Mouse (Mus musculus) lung, postnatal 0 days (tissue): ENCODE results near the gene Zdhhc14. TPM values are rescaled to one million over a fixed set of nuclear protein-coding genes. Genes with fewer than 3 reads are reported as not detected.

Source experiments
- ATAC-seq: fragments of 200-750 bp; cut with Nextera tagmentation; 2 replicates; pipeline ENCODE4 v1.8.0; 2017; ENCODE audit warnings: moderate library complexity
- DNase-seq: peaks from one replicate; pipeline ENCODE4 v3.0.0-alpha.2; 2016; ENCODE audit warnings: low spot score
- H3K27ac ChIP-seq: fragments of 300-500 bp; sonication (generic); 2 replicates; pipeline ENCODE4 v1.5.1; 2014; ENCODE audit warnings: antibody characterized with exemption, mild to moderate bottlenecking, low read length, mixed read lengths
- H3K27me3 ChIP-seq: fragments of 300-500 bp; sonication (generic); replicated peaks from 2 replicates; pipeline ENCODE4 v1.6.1; 2014; ENCODE audit warnings: low read length, mixed read lengths; ENCODE audit not compliant: insufficient read depth
- H3K36me3 ChIP-seq: fragments of 300-500 bp; sonication (generic); 2 replicates; pipeline ENCODE4 v1.6.1; 2014; ENCODE audit warnings: low read length, mixed read lengths; ENCODE audit not compliant: insufficient read depth
- H3K4me1 ChIP-seq: fragments of 300-500 bp; sonication (generic); 2 replicates; pipeline ENCODE4 v1.6.1; 2014; ENCODE audit warnings: antibody characterized with exemption, low read depth, low read length, mixed read lengths; ENCODE audit not compliant: insufficient read depth
- H3K4me2 ChIP-seq: fragments of 300-500 bp; sonication (generic); replicated peaks from 2 replicates; pipeline ENCODE4 v1.6.1; 2014; ENCODE audit warnings: low read depth, mild to moderate bottlenecking, low read length, moderate library complexity, mixed read lengths
- H3K4me3 ChIP-seq: fragments of 300-500 bp; sonication (generic); 2 replicates; pipeline ENCODE4 v1.5.1; 2014; ENCODE audit warnings: low read depth, low read length
- H3K9ac ChIP-seq: fragments of 300-500 bp; sonication (generic); replicated peaks from 2 replicates; pipeline ENCODE4 v1.6.1; 2014; ENCODE audit warnings: low read depth, mild to moderate bottlenecking
- H3K9me3 ChIP-seq: fragments of 300-500 bp; sonication (generic); 2 replicates; pipeline ENCODE4 v1.6.1; 2016; ENCODE audit warnings: low read length, mixed read lengths
- CTCF ChIP-seq: IDR thresholded peaks from 2 replicates; pipeline ENCODE4 v1.5.1; 2016; ENCODE audit warnings: antibody characterized with exemption, mild to moderate bottlenecking
- EP300 ChIP-seq: IDR thresholded peaks from 2 replicates; pipeline ENCODE4 v1.6.1; 2016; ENCODE audit warnings: antibody characterized with exemption, mild to moderate bottlenecking, control low read depth
- WGBS: fragments of 180-500 bp; shearing (Covaris S2); extraction: QIAGEN DNeasy Blood & Tissue Kit; methylation state at CpG from one replicate; pipeline ENCODE4 v1.1.7; 2014; 5-methylcytosine and 5-hydroxymethylcytosine counted together
- polyA plus RNA-seq: library from polyadenylated mRNA; unstranded; fragments of >200 nt; fragmentation: Nextera tagmentation; extraction: Ambion mirVana; gene quantifications from 2 replicates; pipeline ENCODE4 v1.2.1, GENCODE M21; 2015

Gene Zdhhc14
- polyA plus RNA-seq, 1 experiment from 2014 or later, result 4.2 TPM

GRCm38 (mm10) chr17:5747539-5748500 is 255.5 kb downstream of the Zdhhc14 start:
- TF ChIP-seq CTCF, result no peak
- ATAC-seq, result peak; percentile 37; the same call in 1 of the 2 replicates
- 57% methylated on average over 16 of the region's 16 CpGs for WGBS

GRCm38 (mm10) chr17:5748501-5748894 is 256.1 kb downstream of the Zdhhc14 start:
- Histone ChIP-seq H3K27ac (no peak overlapping the region), H3K27me3 (no peaks in the 10 kb centered on the region), H3K4me3 (no peak overlapping the region), H3K9ac (no peak overlapping the region), H3K9me3 (no peaks in the 10 kb centered on the region), H3K36me3 (no peaks in the 10 kb centered on the region), H3K4me2 (no peak overlapping the region), H3K4me1 (no peaks in the 10 kb centered on the region)
- TF ChIP-seq EP300, result no peak
- TF ChIP-seq CTCF, result peak; percentile 67
- no peak for ATAC-seq
- peak; percentile 74 for DNase-seq
- 3% methylated on average over 3 of the region's 4 CpGs for WGBS

More at GRCm38 (mm10) chr17:5747539-5748500, 255.5 kb downstream of the Zdhhc14 start:
- Histone ChIP-seq H3K4me1 (no peaks in the 10 kb centered on the region), H3K9me3 (no peaks in the 10 kb centered on the region), H3K9ac (no peak overlapping the region), H3K36me3 (no peaks in the 10 kb centered on the region), H3K27me3 (no peaks in the 10 kb centered on the region), H3K4me2 (no peak overlapping the region), H3K4me3 (no peak overlapping the region), H3K27ac (no peak overlapping the region)
- DNase-seq, result peak; percentile 11

GRCm38 (mm10) chr17:5750278-5750677 is 257.9 kb downstream of the Zdhhc14 start:
- H3K27ac ChIP-seq, result no peak overlapping the region
- H3K9ac ChIP-seq, result no peak overlapping the region
- DNase-seq, result no peak
- H3K4me1 ChIP-seq, result no peaks in the 10 kb centered on the region
- 59% methylated on average over 4 of the region's 4 CpGs for WGBS
- ATAC-seq, result no peak
- no peaks in the 10 kb centered on the region for H3K27me3 ChIP-seq
- H3K36me3 ChIP-seq, result no peaks in the 10 kb centered on the region
- no peak for TF ChIP-seq CTCF
- no peak for TF ChIP-seq EP300
- H3K4me3 ChIP-seq, result no peak overlapping the region
- H3K4me2 ChIP-seq, result no peak overlapping the region
- no peaks in the 10 kb centered on the region for H3K9me3 ChIP-seq

GRCm38 (mm10) chr17:5751066-5751465 is 258.7 kb downstream of the Zdhhc14 start:
- Histone ChIP-seq H3K4me3 (no peak overlapping the region), H3K4me1 (no peaks in the 10 kb centered on the region), H3K9me3 (no peaks in the 10 kb centered on the region), H3K36me3 (no peaks in the 10 kb centered on the region), H3K9ac (no peak overlapping the region), H3K27me3 (no peaks in the 10 kb centered on the region), H3K4me2 (no peak overlapping the region), H3K27ac (no peak overlapping the region)
- DNase-seq (no peak), ATAC-seq (no peak)
- TF ChIP-seq CTCF (no peak), EP300 (no peak)
- WGBS, result 68% methylated on average over 3 of the region's 3 CpGs

GRCm38 (mm10) chr17:5752322-5752715 is 260.0 kb downstream of the Zdhhc14 start:
- DNase-seq, result no peak
- Histone ChIP-seq H3K4me1 (no peaks in the 10 kb centered on the region), H3K9ac (no peak overlapping the region), H3K36me3 (no peaks in the 10 kb centered on the region), H3K4me3 (no peak overlapping the region), H3K27ac (no peak overlapping the region), H3K27me3 (no peaks in the 10 kb centered on the region), H3K9me3 (no peaks in the 10 kb centered on the region), H3K4me2 (peak overlapping the region; percentile 68)
- TF ChIP-seq CTCF (no peak; the same call in 1 of the 2 replicates), EP300 (no peak)
- WGBS, result 44% methylated on average over 2 of the region's 2 CpGs
- ATAC-seq, result no peak

- H3K9me3 ChIP-seq, result no peaks in the 10 kb centered on the region
- WGBS, result 11% methylated on average over 29 of the region's 29 CpGs
- peak; percentile 90 for DNase-seq
Measured at GRCm38 (mm10) chr17:5752716-5753585, 260.6 kb downstream of the Zdhhc14 start.

More at GRCm38 (mm10) chr17:5752716-5753585, 260.6 kb downstream of the Zdhhc14 start:
- Histone ChIP-seq H3K27me3 (no peaks in the 10 kb centered on the region), H3K4me2 (peak overlapping the region; percentile 68), H3K36me3 (no peaks in the 10 kb centered on the region), H3K27ac (no peak overlapping the region), H3K4me1 (no peaks in the 10 kb centered on the region), H3K4me3 (peak overlapping the region; percentile 36), H3K9ac (0 out of 2 replicates have a peak overlapping the region, but pooled peaks have one; percentile 12)
- peak; percentile 71 for ATAC-seq
- TF ChIP-seq EP300, result no peak
- TF ChIP-seq CTCF, result peak; percentile 95
